Mouse (Mus musculus) myocyte (in vitro differentiated cells): ENCODE measurements around the gene Ctcf.

Source experiments
- POLR2A ChIP-seq: IDR thresholded peaks from one replicate; pipeline ENCODE4 v1.6.1; 2011; ENCODE audit warnings: low read depth, mild to moderate bottlenecking, control low read depth, moderate library complexity; ENCODE audit not compliant: insufficient read length
- TCF12 ChIP-seq: IDR thresholded peaks from one replicate; pipeline ENCODE4 v1.6.1; 2011; ENCODE audit warnings: mild to moderate bottlenecking, control low read depth; ENCODE audit not compliant: poor library complexity, insufficient read depth, severe bottlenecking
- USF1 ChIP-seq: IDR thresholded peaks from one replicate; pipeline ENCODE4 v1.6.1; 2011; ENCODE audit warnings: low read depth, mild to moderate bottlenecking, control low read depth, moderate library complexity

DNA sequence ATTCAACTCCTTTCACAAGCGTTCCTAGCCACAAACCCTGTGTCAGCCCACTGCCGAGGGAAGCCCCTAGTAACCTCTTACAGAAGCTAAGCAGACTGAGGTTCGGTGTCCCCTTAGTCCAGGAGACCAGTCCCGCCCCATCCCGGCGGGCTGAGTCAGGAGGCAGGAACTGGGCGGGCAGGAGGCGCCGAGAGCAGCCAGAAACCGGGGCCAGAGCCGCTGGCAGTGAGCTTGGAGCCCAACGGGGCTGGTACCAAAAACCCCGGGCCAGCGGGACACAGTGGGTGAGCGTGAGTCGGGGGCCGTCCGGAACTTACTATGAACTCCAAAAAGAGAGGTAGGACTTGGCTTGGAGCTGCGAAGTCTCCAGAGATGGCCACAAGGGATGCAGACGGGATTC lies 23.3 kb upstream of the Ctcf start:
- TF ChIP-seq POLR2A, result no peak
- no peak for TF ChIP-seq USF1
- TF ChIP-seq TCF12, result no peak
